Mouse (Mus musculus) brain, adult 10 weeks (tissue): ENCODE measurements around the gene Plppr3. TPM values are rescaled to one million over a fixed set of nuclear protein-coding genes. Genes with fewer than 3 reads are reported as not detected.

Source experiments
- polyA plus RNA-seq: library from polyadenylated mRNA; stranded (reverse); fragments of 350-450 nt; fragmentation: Illumina TruSeq; extraction: RNeasy Lipid Tissue Mini Kit (QIAGEN cat#74804); gene quantifications from one replicate; pipeline ENCODE4 v1.2.3, GENCODE M21; 2015; ENCODE audit warnings: low read depth, low replicate concordance

The Plppr3 gene
- 49.3 TPM for polyA plus RNA-seq

GRCm38 (mm10) chr10:79874290-79874862 is at the start of gene Plppr3, which contains the start of gene Prtn3:
Plppr3 (minus strand) TSS chr10:79874634.
Prtn3 (plus strand) TSS chr10:79874476.

GRCm38 (mm10) chr10:79920958-79921535 is 46.6 kb upstream of the Plppr3 start, which contains the start of gene R3hdm4:
R3hdm4 (minus strand) TSS chr10:79921208.

DNA sequence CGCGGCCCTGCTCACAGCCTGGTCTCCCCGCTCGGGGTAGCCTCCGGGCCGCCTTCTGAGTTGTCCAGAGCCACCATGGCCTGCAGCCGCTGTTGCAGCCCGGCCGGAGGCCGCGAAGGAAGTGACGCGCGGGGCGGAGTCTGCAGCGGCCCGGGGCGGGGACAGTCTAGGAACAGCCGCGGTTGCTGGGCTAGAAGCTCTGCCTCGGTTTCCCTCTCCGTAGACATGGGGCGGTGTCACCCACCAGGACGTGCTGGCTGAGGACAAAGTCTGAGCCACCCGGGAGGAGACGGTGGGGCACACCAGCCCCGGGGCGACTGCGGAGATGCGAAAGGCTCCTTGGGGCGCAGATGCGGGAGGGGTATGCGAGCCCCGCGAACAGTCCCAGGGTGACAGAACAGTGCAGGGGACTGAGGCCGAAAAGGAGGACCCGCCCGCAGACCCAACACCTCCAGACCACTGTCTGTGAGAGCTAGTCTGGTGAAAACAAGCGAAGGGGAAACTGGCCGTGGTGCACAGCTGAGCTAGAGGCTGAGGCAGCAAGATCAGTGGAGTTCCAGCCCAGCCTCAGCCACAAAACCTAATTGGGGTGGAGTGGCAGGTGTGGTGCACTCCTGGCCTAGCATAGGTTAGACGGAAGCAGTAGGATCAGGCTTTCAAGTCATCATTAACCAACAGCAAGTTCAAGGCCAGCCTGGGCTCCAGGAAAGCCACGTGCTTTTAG is 42.5 kb upstream of the Plppr3 start, which contains the start of gene Kiss1r:
Gene Kiss1r, plus strand, starts transcription at position 164 of the 724 bp plus-strand sequence.

GRCm38 (mm10) chr10:79910556-79910955 is 36.1 kb upstream of the Plppr3 start, which contains the start of gene Gm26602:
Gm26602 (plus strand) TSS chr10:79910856.

DNA sequence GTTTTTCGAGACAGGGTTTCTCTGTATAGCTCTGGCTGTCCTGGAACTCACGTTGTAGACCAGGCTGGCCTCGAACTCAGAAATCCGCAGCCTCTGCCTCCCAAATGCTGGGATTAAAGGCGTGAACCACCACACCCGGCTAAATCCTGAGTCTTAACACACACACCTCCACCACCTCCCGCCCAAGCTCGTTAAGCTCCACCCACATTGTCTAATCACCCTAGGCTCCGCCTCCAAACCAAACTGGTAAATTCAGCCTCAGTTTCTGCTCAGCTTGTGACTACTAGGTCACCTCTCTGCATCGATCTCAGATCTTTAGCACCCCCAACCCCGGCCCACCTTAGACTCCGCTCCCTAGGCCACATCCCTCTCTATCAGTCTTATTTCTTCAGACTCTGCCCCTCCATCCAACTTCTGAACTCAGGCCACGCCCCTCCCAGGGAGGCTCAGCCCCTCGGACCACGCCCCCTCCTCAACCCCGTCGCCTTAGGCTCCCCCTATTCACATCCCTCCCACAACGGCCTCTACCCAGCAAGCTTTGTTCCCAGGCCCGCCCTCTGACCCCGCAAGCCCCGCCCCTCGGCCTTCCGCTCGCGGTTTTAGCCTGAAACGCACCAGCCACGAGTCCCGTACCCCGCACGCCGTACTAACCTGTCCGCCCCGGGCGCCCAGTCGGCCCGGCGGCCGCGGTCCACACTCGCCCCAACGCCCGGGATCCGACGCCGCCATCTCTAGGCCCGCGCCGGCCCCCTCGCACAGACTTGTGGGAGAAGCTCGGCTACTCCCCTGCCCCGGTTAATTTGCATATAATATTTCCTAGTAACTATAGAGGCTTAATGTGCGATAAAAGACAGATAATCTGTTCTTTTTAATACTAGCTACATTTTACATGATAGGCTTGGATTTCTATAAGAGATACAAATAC is 34.0 kb upstream of the Plppr3 start, which contains the start of gene Med16:
Gene Med16, minus strand, starts transcription at position 757 of the 925 bp plus-strand sequence.

GRCm38 (mm10) chr10:79890670-79891069 is 16.2 kb upstream of the Plppr3 start, which contains the start of gene Cfd:
Cfd (plus strand) TSS chr10:79890853.

GRCm38 (mm10) chr10:79886054-79886453 is 11.6 kb upstream of the Plppr3 start, which contains the start of gene Elane:
Elane (plus strand) TSS chr10:79886247.

DNA sequence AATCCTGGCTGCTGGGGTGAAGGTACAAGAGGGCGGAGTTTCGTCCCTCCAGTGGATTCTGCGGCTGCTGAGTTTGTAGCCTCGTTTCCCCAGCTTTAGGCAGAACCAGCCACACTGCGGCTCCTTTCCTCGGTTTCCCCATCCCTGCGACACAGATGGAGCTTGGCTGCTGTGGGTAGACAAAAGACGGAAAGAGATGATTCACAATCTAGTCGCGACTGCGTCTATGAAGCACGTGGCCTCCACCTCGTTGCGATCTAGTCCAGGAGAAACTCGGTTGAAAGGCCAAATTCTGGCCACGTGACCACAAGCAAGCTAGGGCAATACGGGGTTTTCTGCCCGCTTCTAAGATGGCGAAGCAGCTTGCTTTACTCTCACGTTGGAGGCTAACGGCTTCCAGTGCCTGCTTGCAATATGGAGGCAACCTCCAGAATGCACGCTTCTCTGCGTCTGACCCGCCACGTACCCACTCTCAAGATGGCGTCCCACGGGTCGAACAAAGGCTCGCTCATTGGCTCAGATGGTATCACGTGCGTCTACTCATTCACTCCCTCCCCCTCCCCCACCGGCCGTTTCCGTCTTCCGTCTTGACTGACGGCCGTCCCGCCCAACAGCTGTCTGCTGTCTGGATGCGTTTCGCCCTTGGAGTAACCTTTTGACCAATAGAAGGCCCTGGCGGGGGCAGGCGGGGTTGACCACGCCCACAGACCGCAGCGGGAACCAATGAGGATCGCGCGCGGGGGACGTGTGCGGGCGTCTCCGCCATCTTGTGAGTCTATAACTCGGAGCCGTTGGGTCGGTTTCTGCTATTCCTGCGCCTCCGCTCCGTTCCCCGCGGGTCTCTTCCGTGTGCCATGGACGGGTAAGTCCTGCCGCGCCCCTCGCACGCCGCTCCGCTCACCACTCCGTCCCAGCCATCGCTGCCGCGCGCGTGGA is 20.3 kb downstream of the Plppr3 start, which contains the start of gene Ptbp1:
Gene Ptbp1, plus strand, starts transcription at position 568 of the 936 bp plus-strand sequence.

DNA sequence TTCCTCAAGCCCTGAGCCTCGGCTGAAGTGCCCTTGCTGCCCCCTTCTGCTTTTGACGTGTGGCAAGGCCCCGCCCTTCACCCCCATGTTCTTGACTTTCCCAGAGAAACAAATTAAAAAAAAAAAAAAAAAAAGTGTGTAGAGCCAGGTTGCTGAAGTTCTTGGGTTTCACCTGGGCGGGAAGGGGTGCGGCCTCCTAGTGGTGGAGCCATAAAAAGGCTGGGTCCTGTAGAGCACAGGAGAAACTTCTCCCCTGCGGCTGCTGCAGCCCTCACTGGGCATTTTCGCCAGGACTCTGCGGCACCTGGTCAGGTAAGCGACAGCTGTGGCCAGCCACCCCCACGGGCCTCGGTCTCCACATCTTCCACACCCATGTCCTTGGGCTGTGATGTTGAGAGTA is 53.7 kb downstream of the Plppr3 start, which contains the start of gene Misp:
Gene Misp, plus strand, starts transcription at position 208 of the 400 bp plus-strand sequence.

Other genes with a start within 250 kb of the Plppr3 start
- 35.0 TPM for gene Shc2, start 236.7 kb downstream of the Plppr3 start, polyA plus RNA-seq
- 0.51 TPM for gene Odf3l2, start 228.9 kb downstream of the Plppr3 start, polyA plus RNA-seq
- not detected for gene Madcam1, start 210.1 kb downstream of the Plppr3 start, polyA plus RNA-seq
- 74.3 TPM for gene Tpgs1, start 205.3 kb downstream of the Plppr3 start, polyA plus RNA-seq
- gene Cdc34, start 192.4 kb downstream of the Plppr3 start, polyA plus RNA-seq = 97.1 TPM
- 1.4 TPM for gene Gzmm, start 185.6 kb downstream of the Plppr3 start, polyA plus RNA-seq
- gene Bsg, start 170.1 kb downstream of the Plppr3 start, polyA plus RNA-seq = 910 TPM
- 80.2 TPM for gene Hcn2, start 158.0 kb downstream of the Plppr3 start, polyA plus RNA-seq
- 35.3 TPM for gene Polrmt, start 128.1 kb downstream of the Plppr3 start, polyA plus RNA-seq
- 4.3 TPM for gene Fgf22, start 119.6 kb downstream of the Plppr3 start, polyA plus RNA-seq
- 69.6 TPM for gene Rnf126, start 107.7 kb downstream of the Plppr3 start, polyA plus RNA-seq
- 2.0 TPM for gene Fstl3, start 97.4 kb downstream of the Plppr3 start, polyA plus RNA-seq
- 0.85 TPM for gene Prss57, start 83.7 kb downstream of the Plppr3 start, polyA plus RNA-seq
- 175 TPM for gene Palm, start 81.1 kb downstream of the Plppr3 start, polyA plus RNA-seq
- gene Misp, start 53.6 kb downstream of the Plppr3 start, polyA plus RNA-seq = not detected
- gene Ptbp1, start 20.2 kb downstream of the Plppr3 start, polyA plus RNA-seq = 25.7 TPM
- gene Prtn3, start 158 bp downstream of the Plppr3 start, polyA plus RNA-seq = 3.6 TPM
- not detected for gene Elane, start 11.6 kb upstream of the Plppr3 start, polyA plus RNA-seq
- not detected for gene Cfd, start 16.2 kb upstream of the Plppr3 start, polyA plus RNA-seq
- gene Med16, start 34.3 kb upstream of the Plppr3 start, polyA plus RNA-seq = 32.0 TPM
- not detected for gene Gm26602, start 36.2 kb upstream of the Plppr3 start, polyA plus RNA-seq
- 4.0 TPM for gene Kiss1r, start 42.3 kb upstream of the Plppr3 start, polyA plus RNA-seq
- gene R3hdm4, start 46.6 kb upstream of the Plppr3 start, polyA plus RNA-seq = 241 TPM
- gene Arid3a, start 52.4 kb upstream of the Plppr3 start, polyA plus RNA-seq = 2.3 TPM
- gene Wdr18, start 85.5 kb upstream of the Plppr3 start, polyA plus RNA-seq = 34.3 TPM
- not detected for gene Grin3b, start 96.1 kb upstream of the Plppr3 start, polyA plus RNA-seq
- 89.3 TPM for gene Tmem259, start 109.7 kb upstream of the Plppr3 start, polyA plus RNA-seq
- gene Cnn2, start 114.0 kb upstream of the Plppr3 start, polyA plus RNA-seq = 6.4 TPM
- 8.2 TPM for gene Abca7, start 121.9 kb upstream of the Plppr3 start, polyA plus RNA-seq
- gene Arhgap45, start 142.0 kb upstream of the Plppr3 start, polyA plus RNA-seq = 3.5 TPM
- gene Polr2e, start 165.2 kb upstream of the Plppr3 start, polyA plus RNA-seq = 134 TPM
- 889 TPM for gene Gpx4, start 172.5 kb upstream of the Plppr3 start, polyA plus RNA-seq
- gene Sbno2, start 230.9 kb upstream of the Plppr3 start, polyA plus RNA-seq = 11.7 TPM
- 71.6 TPM for gene Stk11, start 241.2 kb upstream of the Plppr3 start, polyA plus RNA-seq